ENCODE assay signal across 8 mouse cellular contexts in genomic region chr7:19309884-19310641, GRCm38 (mm10). TPM values are rescaled to one million over a fixed set of nuclear protein-coding genes. Genes with fewer than 3 reads are reported as not detected.
DNase-seq lines count a peak whose midpoint lies in the region; ATAC-seq and TF ChIP-seq lines count a peak whose summit lies in the region.

Fosb (minus strand) TSS chr7:19310051.

- H3K27ac ChIP-seq in MEL (ENCODE audit: control insufficient read depth, low read depth, low read length) = peak within 1 kb of the TSS; percentile 20; the same call in 1 of the 2 replicates
- H3K27ac ChIP-seq in forebrain, embryonic 16.5 days (ENCODE audit: low read length) = no peak within 1 kb of the TSS
- H3K27ac ChIP-seq in layer of hippocampus, adult 2 months = peak within 1 kb of the TSS; percentile 98
- H3K27ac ChIP-seq in neural tube, embryonic 15.5 days (replicated peaks) = 0 out of 2 replicates have a peak within 1 kb of the TSS, but pooled peaks have one; percentile 48

- TF ChIP-seq EP300 in MEL (IDR thresholded peaks at IDR 0.05; ENCODE audit: low read depth in 1 of 2, low read length in 2 of 2) = no peak

- DNase-seq in MEL (ENCODE audit: low read depth, low spot score) = peak; percentile 96
- DNase-seq in cerebellum, adult 18-20 months = peak; percentile 96 to 98
- DNase-seq in heart, postnatal 36 days = peak; percentile 95
- peak; percentile 95 to 96 for DNase-seq in layer of hippocampus, adult 2 months (ENCODE audit: low spot score in 2 of 2)
- DNase-seq in lung, adult 2 months = peak; percentile 90
- peak; percentile 97 for DNase-seq in testis, postnatal 10 days (ENCODE audit: low spot score)

- peaks cover 0 to 4% of the 10 kb centered on the region in 2 experiments; a peak in 1 of 4 replicates for H3K36me3 ChIP-seq in MEL (ENCODE audit: control insufficient read depth in 1 of 2, insufficient read depth in 2 of 2, low read length in 2 of 2)
- H3K36me3 ChIP-seq in forebrain, embryonic 16.5 days (ENCODE audit: control insufficient read depth, insufficient read depth) = no peaks in the 10 kb centered on the region
- H3K36me3 ChIP-seq in neural tube, embryonic 15.5 days = no peaks in the 10 kb centered on the region

- H3K79me2 ChIP-seq in MEL (ENCODE audit: control insufficient read depth, insufficient read depth, low read length, poor library complexity) = no peaks in the 10 kb centered on the region; the same call in 1 of the 2 replicates

- peak within 1 kb of the TSS; percentile 70 for H3K9ac ChIP-seq in MEL (ENCODE audit: control insufficient read depth, low read depth, low read length, poor library complexity, severe bottlenecking)
- H3K9ac ChIP-seq in forebrain, embryonic 16.5 days (replicated peaks; ENCODE audit: low read depth, low read length) = peak within 1 kb of the TSS; percentile 43
- peak within 1 kb of the TSS; percentile 62 for H3K9ac ChIP-seq in neural tube, embryonic 15.5 days (replicated peaks)

- peak; percentile 33 to 55 (median 39); a peak in 5 of 6 replicates for TF ChIP-seq CTCF in MEL (IDR thresholded peaks at IDR 0.05 in 2 of 3, conservative IDR thresholded peaks at IDR 0.05 in 1 of 3; ENCODE audit: control insufficient read depth in 1 of 3, insufficient read depth in 1 of 3, low read depth in 2 of 3, low read length in 3 of 3, poor library complexity in 1 of 3, severe bottlenecking in 1 of 3)
- TF ChIP-seq CTCF in layer of hippocampus, adult 2 months (conservative IDR thresholded peaks at IDR 0.05) = peak; percentile 73
- TF ChIP-seq CTCF in lung, adult 2 months (IDR thresholded peaks at IDR 0.05; ENCODE audit: insufficient read depth, low read length) = no peak

- peak; percentile 84 for ATAC-seq in forebrain, embryonic 16.5 days
- peak; percentile 86 for ATAC-seq in neural tube, embryonic 15.5 days (ENCODE audit: low FRiP score)

- TF ChIP-seq POLR2A in MEL (IDR thresholded peaks at IDR 0.05; ENCODE audit: control insufficient read depth in 1 of 2, insufficient read depth in 1 of 2, low read depth in 1 of 2, low read length in 2 of 2, poor library complexity in 1 of 2) = peak in 1 of 2 experiments; percentile 68; a peak in 2 of 4 replicates
- TF ChIP-seq POLR2A in lung, adult 2 months (IDR thresholded peaks at IDR 0.05; ENCODE audit: borderline replicate concordance, extremely low read depth, low read depth, low read length) = no peak; the same call in 1 of the 2 replicates

- H3K4me1 ChIP-seq in MEL (ENCODE audit: control insufficient read depth in 1 of 2, insufficient read depth in 2 of 2, low read length in 2 of 2) = peaks cover 3 to 16% of the 10 kb centered on the region in 2 experiments; a peak in 3 of 4 replicates
- peaks cover 24% of the 10 kb centered on the region for H3K4me1 ChIP-seq in forebrain, embryonic 16.5 days (replicated peaks; ENCODE audit: control insufficient read depth, insufficient read depth, low read length)
- peaks cover 9% of the 10 kb centered on the region for H3K4me1 ChIP-seq in lung, adult 2 months (ENCODE audit: control insufficient read depth, insufficient read depth, low read length)
- peaks cover 28% of the 10 kb centered on the region for H3K4me1 ChIP-seq in neural tube, embryonic 15.5 days

- intact Hi-C loops in heart, postnatal 36 days (cut with DNase I) = loop anchor here (1.0 kb wide), 1 partner anchor 22 kb away; no protein-coding TSS in a partner anchor

- no peaks in the 10 kb centered on the region for H3K9me3 ChIP-seq in MEL (replicated peaks; ENCODE audit: insufficient read depth, low read length)
- H3K9me3 ChIP-seq in forebrain, embryonic 16.5 days (ENCODE audit: control insufficient read depth, low read length) = no peaks in the 10 kb centered on the region
- H3K9me3 ChIP-seq in neural tube, embryonic 15.5 days (replicated peaks) = no peaks in the 10 kb centered on the region

- TF ChIP-seq RAD21 in MEL (IDR thresholded peaks at IDR 0.05; ENCODE audit: low read depth, low read length) = no peak

- H3K27me3 ChIP-seq in MEL (ENCODE audit: control insufficient read depth in 1 of 2, insufficient read depth in 2 of 2, low read length in 2 of 2) = peaks cover 6 to 7% of the 10 kb centered on the region in 2 experiments; a peak in 3 of 4 replicates
- H3K27me3 ChIP-seq in forebrain, embryonic 16.5 days (replicated peaks; ENCODE audit: control insufficient read depth, insufficient read depth, low read length) = peaks cover 34% of the 10 kb centered on the region
- peaks cover 48% of the 10 kb centered on the region for H3K27me3 ChIP-seq in neural tube, embryonic 15.5 days (replicated peaks)

- WGBS in forebrain, embryonic 16.5 days = under 1% methylated on average over 49 of the region's 49 CpGs
- under 1% methylated on average over 49 of the region's 49 CpGs for WGBS in lung, adult 2 months
- WGBS in neural tube, embryonic 15.5 days = under 1% methylated on average over 49 of the region's 49 CpGs

- peak within 1 kb of the TSS; percentile 60 to 88 for H3K4me3 ChIP-seq in MEL (ENCODE audit: control insufficient read depth in 1 of 2, insufficient read depth in 1 of 2, low read depth in 2 of 2, low read length in 2 of 2)
- H3K4me3 ChIP-seq in forebrain, embryonic 16.5 days (replicated peaks; ENCODE audit: low read length) = peak within 1 kb of the TSS; percentile 71
- peak within 1 kb of the TSS; percentile 63 for H3K4me3 ChIP-seq in layer of hippocampus, adult 2 months
- peak within 1 kb of the TSS; percentile 90 for H3K4me3 ChIP-seq in lung, adult 2 months (replicated peaks; ENCODE audit: extremely low read depth, low read depth, low read length)
- peak within 1 kb of the TSS; percentile 48 for H3K4me3 ChIP-seq in neural tube, embryonic 15.5 days (replicated peaks)

- peak within 1 kb of the TSS; percentile 99 for H3K4me2 ChIP-seq in forebrain, embryonic 16.5 days (ENCODE audit: low read length)
- peak within 1 kb of the TSS; percentile 95 for H3K4me2 ChIP-seq in neural tube, embryonic 15.5 days

TF ChIP-seq in MEL, 35 proteins besides CTCF, POLR2A, EP300 and RAD21:
- peak; percentile 79 for TF ChIP-seq TBP (IDR thresholded peaks at IDR 0.05; ENCODE audit: low read depth, low read length)
- TF ChIP-seq MAX (IDR thresholded peaks at IDR 0.05; ENCODE audit: low read length) = peak; percentile 40; the same call in 1 of the 2 replicates
- TF ChIP-seq HCFC1 (IDR thresholded peaks at IDR 0.05; ENCODE audit: low read depth, low read length) = peak; percentile 46
- no peak for TF ChIP-seq ZNF384 (IDR thresholded peaks at IDR 0.05; ENCODE audit: low read depth, low read length)
- no peak for TF ChIP-seq POLR2AphosphoS5 (IDR thresholded peaks at IDR 0.05; ENCODE audit: borderline replicate concordance, low read depth, low read length)
- no peak for TF ChIP-seq POLR2AphosphoS2 (IDR thresholded peaks at IDR 0.05; ENCODE audit: low read length)
- TF ChIP-seq NELFE (IDR thresholded peaks at IDR 0.05; ENCODE audit: low read depth, low read length) = 0 out of 2 replicates have a peak, but pooled peaks have one; percentile 31
- peak; percentile 64; the same call in 1 of the 2 replicates for TF ChIP-seq E2F4 (IDR thresholded peaks at IDR 0.05; ENCODE audit: borderline replicate concordance, low read depth, low read length)
- peak; percentile 88 for TF ChIP-seq NRF1 (IDR thresholded peaks at IDR 0.05; ENCODE audit: insufficient read depth, low read depth, low read length, poor library complexity, severe bottlenecking)
- TF ChIP-seq ETS1 (IDR thresholded peaks at IDR 0.05; ENCODE audit: low read depth, low read length) = peak; percentile 91
- TF ChIP-seq SIN3A (IDR thresholded peaks at IDR 0.05; ENCODE audit: low read length) = peak; percentile 95
- peak; percentile 80 for TF ChIP-seq MAZ (IDR thresholded peaks at IDR 0.05; ENCODE audit: low read depth, low read length)
- peak; percentile 56; the same call in 1 of the 2 replicates for TF ChIP-seq ZMIZ1 (IDR thresholded peaks at IDR 0.05; ENCODE audit: low read depth, low read length)
- no peak for TF ChIP-seq ZKSCAN1 (IDR thresholded peaks at IDR 0.05; ENCODE audit: low read depth, low read length)
- TF ChIP-seq CHD2 (IDR thresholded peaks at IDR 0.05; ENCODE audit: low read length) = peak; percentile 24; the same call in 1 of the 2 replicates
- peak; percentile 51; the same call in 1 of the 2 replicates for TF ChIP-seq MXI1 (IDR thresholded peaks at IDR 0.05; ENCODE audit: low read depth, low read length)
TF ChIP-seq in MEL: peak in this region for 12.

RNA-seq across cellular contexts. Expression of gene Fosb, which starts in this region (rescaled TPM):
- total RNA-seq in MEL (2012; rRNA removed) = 0.04 and 0.10 TPM in 2 replicates
- under 1 TPM in 1 of 2 experiments, not detected in 1; 0.49 TPM for polyA plus RNA-seq in MEL (2012; ENCODE audit: insufficient read depth in 1 of 2, insufficient read length in 2 of 2, low read depth in 1 of 2, low replicate concordance in 2 of 2, missing spikeins in 1 of 2)
- polyA plus RNA-seq in forebrain, embryonic 16.5 days (2015; fragmentation: Nextera tagmentation; extraction: Ambion mirVana) = 0.05 and 0.10 TPM in 2 replicates
- under 1 TPM; 0.14 to 0.86 TPM for total RNA-seq in heart, postnatal 36 days (2021)
- total RNA-seq in layer of hippocampus, adult 2 months (2021) = 10 to 100 TPM; 12.8 to 14.1 TPM
- polyA plus RNA-seq in lung, adult 2 months (2012; rRNA removed) = 4.0 and 4.6 TPM in 2 replicates
- 0.09 and 0.18 TPM in 2 replicates for polyA plus RNA-seq in neural tube, embryonic 15.5 days (2015; fragmentation: Nextera tagmentation; extraction: Ambion mirVana)

Comparison
In these comparisons a context has a peak if more than half of its experiments do, and no peak if none do; other contexts are left out.
1. RNA of gene Fosb (total RNA-seq): 12.8 to 14.1 TPM in layer of hippocampus, adult 2 months; 0.14 to 0.86 TPM in heart, postnatal 36 days and 0.04 to 0.10 TPM in MEL; every median in the first group is over 4 times any median in the second.
2. Peak in DNase-seq, H3K4me3 ChIP-seq, H3K27ac ChIP-seq and H3K9ac ChIP-seq in MEL; RNA of the gene not detected or under 1 TPM.
3. Peak in ATAC-seq, H3K4me3 ChIP-seq, H3K9ac ChIP-seq and H3K4me2 ChIP-seq in forebrain, embryonic 16.5 days; RNA of the gene not detected or under 1 TPM.
4. Peak in DNase-seq in heart, postnatal 36 days; RNA of the gene not detected or under 1 TPM.
5. Peak in ATAC-seq, H3K4me3 ChIP-seq, H3K27ac ChIP-seq, H3K9ac ChIP-seq and H3K4me2 ChIP-seq in neural tube, embryonic 15.5 days; RNA of the gene not detected or under 1 TPM.
6. Peak in every context shown above with its lines, with median percentiles within 50 percentile points of each other: DNase-seq, H3K4me3 ChIP-seq and H3K9ac ChIP-seq.